Mouse (Mus musculus) cerebellum, adult (tissue): ENCODE measurements around the gene Ngfr.

Experiments used
- ATAC-seq: cut with Nextera tagmentation; 2 replicates; pipeline ENCODE4 v1.9.2; 2017; ENCODE audit warnings: mild to moderate bottlenecking, moderate library complexity, mixed read lengths; ENCODE audit not compliant: insufficient number of reproducible peaks, low FRiP score, low TSS enrichment

The Ngfr gene

DNA sequence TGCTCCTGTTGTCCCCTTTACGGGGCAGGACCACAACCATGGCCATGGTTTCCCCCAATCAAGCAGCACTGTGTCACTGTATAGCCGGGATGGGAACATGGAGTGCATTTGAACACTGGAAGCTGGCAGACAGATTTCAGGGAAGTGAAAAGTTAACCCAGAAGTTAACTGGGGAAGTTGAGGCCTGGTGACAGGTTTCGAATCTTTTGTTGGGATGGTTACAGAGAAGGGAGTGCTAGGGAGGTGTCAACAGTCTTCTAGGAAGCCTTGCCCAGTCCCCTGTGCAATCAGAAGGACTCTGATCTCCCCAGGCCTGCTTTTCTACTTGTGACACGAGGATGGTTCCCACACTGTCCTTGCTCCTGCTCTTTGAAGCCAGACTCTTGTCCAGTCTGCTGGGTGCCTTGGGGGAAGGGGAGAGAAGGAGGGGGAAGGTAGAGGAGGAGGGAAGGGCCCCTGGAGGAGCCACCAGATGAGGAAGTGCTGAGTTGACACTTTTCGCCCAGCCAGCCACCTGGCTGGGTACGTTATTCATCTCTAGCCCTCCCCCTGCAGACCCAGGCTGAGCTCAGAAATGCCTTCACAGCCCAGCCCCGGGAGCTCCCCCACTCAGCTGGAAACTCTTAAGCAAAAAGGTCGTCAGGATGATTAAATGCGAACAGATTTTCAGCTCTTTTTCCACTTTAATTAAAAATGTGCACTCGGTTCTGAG lies 8.1 kb upstream of the Ngfr start:
- no peak for ATAC-seq

DNA sequence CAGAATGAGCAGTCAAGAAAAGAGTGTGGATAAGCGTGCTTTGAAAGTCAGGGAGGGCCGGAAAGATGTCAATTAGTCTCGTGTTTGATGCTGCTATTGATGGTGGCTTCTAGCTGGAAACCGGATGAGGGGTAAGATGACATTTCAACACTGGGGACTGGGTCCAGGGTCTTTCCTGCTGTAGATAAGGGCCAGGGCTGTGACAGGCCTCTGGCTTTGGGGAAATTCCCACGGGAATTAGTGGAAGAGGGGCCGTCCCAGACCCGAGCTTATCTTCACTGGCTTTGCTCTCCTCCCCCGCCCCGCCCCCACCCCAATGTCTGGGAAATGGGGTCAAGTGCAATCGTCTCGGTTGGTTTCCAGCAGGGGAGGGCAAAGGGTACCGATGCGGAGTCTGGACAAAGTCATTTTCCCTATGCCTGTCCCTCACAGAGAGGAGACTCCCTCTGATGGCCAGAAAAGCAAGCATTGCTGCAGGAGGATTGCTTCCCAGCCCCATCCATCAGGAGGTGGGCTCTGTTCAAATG lies 7.2 kb upstream of the Ngfr start:
- no peak for ATAC-seq

DNA sequence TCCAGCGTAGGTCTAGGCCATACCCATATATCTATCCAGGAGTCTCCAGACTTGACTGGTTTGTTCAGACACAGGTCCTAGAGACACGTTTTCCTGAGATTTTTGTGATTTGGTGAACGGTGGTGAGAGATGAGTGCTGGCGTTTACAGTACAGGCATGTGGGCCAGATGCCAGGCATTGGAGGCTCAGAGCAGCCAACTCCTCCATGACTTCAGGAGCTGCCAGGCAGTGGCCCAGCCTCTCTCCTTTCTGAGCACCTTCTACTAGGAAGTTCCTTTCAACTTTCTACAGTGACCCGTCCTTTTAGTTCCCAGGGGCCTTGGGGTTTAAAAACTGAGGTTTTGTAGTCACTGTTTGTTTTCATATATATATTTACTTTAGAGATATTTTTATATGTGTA lies 6.0 kb upstream of the Ngfr start:
- ATAC-seq = no peak

DNA sequence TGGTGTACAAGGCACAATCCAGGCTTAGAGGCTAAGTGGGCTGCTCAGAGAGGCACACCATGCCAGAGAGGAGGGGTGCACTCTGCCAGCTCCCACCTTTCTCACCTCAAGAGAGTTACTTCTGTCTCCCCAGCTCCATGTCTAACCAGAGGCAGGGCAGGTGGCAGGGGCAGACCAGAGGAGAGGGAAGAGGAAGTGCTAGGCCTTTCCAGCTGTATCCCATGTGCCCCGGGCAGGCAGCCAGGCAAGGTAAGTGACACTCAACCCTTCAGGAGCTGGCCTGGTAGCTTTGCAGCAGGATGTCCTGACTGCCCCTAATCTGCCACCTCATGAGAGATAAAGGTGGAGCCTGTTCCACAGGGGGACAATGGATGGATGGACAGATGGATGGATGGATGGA lies 5.2 kb upstream of the Ngfr start:
- ATAC-seq = no peak

DNA sequence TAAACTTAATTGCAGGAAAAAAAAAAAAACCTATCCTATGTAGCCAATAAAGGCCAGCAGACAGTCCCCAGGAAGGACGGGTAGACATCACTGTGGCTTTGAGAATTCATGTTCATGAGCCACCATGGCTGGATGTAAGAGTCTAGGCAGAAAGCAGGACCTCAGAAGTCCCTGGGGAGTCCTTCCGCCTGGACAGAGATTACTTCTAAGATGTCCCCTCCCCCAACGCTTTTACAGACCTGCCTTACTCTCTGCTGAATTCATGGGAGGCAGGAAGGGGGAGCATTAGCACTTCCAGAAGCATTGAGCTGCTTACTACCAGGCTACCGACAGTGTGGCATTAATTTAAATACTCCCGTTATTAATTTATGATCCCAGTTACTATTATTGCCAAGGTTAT lies 1.7 kb upstream of the Ngfr start:
- no peak for ATAC-seq

DNA sequence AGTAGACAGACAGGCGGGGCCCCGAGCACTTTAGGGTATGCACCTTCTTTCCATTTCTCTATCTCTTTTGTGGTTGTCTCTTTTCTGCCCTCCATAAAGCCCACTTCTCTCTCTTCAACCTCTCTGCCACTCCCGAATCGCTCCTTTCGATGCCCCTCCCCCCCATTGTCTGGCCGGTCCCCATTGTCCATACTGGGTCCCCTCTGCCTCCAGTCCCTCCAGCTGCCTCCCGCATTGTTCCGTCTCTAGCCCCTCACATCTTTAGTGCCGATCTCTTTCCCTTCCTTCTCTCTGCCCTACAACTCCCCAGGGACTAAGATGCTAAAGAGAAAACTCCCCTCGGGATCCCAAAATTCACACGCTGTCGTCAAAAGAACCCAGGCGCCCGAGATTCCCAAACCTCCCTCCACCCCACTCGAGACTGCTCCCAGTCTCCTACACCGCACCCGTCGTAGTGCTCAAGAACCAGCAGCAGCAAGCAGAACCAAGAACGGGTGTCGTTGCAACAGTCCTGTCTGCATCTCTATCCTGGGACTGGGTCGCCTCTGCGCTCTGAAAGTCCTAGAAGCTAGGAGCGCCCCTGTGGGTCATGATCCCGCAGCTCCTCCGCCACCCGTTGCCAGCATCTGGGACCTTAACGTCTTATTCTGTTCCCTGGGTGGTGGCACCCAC lies 648 bp downstream of the Ngfr start:
- no peak for ATAC-seq

DNA sequence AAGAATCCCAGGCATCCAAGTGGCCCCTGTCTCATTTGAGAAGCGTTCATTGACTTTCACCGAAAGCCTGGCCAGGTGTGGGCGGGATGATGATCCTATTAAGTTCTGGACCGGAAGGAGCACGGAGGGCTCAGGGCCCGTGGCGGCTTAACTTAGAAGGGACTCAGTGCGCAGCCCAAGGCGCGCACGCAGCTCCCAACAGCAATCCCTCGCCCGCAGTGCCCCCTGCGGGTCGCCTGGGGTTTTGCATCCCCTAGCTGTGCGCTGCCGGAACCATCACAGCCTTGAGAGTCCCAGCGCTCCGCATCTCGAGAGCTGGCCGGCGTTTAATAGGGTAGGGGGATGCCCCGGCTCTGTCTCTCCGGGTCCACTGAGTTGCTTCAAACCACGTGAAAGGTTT lies 1.4 kb downstream of the Ngfr start:
- no peak for ATAC-seq

DNA sequence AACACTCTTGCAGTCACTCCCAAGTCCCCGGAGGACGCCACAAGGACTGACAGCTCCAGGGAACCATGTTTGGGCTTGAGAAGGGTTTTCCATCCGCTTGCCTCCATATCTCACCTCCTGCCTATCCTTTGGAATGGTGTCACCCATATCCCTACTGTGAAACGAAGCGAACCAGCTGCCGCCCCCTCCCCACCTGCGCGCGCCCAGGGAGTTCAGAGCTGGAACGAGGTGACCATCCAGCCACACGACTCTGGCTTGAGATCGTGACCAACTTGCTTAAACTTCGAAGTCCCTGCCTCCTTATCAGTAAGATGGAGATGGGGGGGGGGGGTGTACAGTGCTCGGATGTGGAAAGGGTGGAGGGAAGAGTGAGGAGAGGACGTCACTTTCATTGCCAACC lies 1.9 kb downstream of the Ngfr start:
- no peak for ATAC-seq

DNA sequence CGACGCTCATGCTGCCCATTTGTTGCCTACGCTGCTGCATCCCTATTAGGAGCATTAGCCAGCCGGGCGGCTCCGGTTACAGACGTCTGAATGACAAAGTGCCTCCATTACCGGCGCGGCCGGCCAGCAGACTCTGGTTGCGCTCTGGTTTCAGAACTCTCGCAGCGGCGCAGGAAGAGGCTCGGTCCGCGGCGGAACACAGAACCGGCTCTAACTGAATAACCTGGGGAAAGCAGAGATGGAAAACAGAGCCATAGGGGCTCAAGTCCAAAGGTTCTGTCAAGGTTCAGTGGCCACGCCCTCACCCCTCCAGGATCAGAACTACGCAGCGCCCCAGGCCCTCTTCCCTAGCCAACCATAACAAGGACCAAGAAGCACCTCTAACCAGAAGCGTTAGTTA lies 2.3 kb downstream of the Ngfr start:
- ATAC-seq = no peak

DNA sequence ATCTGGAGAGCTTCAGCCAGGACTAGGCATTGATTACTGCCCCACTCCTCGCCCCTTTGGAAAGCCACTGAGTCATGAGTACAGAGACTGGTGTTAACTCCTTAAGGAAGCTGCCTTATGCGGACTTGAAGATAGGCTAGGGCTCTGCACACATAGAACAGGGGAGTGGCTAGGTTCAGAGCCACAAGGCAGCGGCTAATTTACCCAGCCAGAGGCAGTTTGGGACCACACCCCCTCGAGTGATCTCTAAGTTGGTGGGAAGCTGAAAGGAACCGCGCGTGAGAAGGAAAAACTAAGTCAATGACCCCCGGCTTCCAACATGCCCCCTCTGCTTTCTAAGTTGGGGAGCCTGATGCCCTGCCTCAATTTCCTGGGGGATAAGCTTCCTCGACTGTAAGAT lies 2.9 kb downstream of the Ngfr start:
- ATAC-seq = no peak

DNA sequence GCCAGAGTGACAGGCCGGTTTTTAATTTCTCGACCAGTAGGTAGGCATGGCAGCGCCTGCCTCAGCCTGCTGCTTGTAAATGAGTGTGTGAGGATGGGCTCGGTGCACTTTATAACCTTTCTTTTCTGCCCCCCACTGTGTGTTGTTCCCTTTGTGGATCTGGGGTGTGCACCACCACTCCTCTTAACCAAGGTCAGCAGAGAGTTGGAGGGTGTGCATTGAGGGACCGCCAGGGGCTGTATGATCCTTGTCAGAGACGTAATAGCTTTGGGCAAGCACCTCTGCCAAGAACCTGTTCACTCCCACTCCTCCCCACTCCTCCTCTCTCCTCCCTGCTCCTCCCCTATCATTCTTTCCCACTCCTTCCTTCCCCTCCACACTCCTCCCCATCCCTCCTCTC lies 4.1 kb downstream of the Ngfr start:
- ATAC-seq = no peak

DNA sequence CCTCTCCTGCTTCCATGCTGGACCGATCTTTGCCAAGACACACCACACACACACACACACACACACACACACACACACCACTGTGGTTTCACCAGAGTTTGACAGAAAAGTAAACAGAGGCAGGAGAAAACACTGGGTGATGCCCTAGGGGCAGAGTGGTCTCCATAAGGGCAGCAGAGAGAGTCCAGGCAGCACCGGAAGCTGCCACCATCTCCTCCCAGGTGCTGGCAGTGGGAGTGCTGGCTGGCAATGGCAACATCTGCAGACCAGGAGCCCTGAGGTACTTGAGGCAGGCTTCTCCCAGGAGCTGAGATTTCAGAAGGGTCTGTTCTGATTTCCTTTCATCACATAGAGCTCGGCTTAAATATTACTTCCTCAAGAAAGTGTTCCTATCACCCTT lies 5.3 kb downstream of the Ngfr start:
- no peak for ATAC-seq

DNA sequence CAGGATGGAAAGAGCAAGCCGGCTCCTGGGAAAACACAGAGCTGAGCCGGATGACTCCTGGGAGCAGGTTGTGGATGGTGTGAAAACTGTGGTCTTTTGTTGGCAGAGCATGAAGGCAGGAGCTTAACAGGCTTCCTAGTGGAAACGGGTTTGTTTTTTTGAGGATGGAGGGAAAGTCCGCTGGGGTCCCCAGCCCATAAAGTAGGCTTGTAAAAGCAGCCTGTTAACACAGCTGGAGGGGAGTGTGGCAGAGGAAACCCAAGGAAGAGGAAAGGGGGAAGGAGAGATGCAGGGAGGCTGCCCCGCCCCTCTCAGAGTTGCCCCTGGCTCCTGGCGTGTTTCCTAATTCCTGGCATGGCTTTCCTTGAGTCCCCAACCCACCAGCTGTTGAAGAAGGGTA lies 8.1 kb downstream of the Ngfr start:
- ATAC-seq = no peak

DNA sequence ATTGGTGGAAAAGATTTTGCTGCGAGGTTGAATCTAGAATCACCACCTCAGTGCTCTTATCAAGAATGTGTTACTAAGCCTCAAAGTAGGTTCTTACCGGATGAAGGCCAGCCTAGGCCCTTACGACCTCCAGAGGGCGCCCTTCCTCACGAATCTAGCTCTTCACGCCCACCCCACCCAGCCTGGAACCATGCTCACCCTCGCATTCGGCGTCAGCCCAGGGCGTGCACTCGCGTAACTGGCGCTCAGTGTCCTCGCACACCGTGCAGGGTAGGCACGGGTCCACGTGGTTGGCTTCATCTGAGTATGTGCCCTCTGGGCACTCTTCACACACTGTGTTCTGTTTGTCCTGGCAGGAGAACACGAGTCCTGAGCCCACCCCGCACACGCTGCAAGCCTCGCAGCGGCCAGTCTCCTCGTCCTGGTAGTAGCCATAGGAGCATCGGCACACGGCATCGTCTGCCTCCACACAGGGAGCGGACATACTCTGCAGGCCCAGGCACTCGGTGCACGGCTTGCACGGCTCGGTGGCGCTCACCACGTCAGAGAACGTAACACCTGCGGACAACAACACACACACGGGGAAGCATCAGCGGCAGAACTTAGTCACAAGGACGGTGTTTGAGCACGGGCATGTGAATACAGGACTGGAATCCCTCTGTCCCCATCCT lies 9.6 kb downstream of the Ngfr start:
- ATAC-seq = no peak

DNA sequence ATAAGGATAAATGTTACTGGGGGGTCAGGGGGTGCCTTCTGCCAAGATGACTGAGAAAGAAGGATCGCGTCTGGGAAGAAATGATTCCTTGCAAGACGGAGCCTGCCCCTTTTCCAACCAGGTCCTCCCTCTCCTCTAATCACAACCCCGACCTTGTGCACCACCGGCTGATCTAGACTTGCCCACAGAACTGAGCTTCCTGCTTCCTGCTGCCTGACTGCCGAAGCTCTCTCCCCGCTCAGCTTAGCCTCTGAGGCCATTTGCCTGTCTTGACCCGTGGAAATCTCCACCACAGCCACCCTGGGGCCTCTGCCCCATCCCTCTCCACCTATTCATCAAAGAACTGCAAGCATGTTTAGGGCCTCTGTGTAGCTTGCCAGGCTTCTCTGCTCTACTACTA lies 11.2 kb downstream of the Ngfr start:
- no peak for ATAC-seq

DNA sequence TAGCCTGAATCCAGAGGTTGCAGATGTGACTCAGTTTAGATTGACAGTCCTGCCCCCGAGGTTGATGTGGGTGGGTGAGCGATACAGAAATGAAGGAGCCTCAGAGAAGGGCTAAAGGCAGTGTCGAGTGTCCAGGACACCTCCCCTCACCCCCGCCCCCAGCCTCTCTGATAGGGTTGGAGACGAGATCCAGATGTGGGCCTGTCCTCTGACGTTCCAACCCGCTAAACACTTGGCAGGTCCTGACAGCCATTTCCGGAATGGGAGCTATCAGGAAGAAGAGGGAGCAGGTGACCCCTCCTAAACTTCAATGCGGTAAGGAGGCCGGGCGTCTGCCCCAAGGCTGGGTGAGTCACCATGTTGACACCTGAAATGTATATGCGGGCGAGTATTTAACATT lies 11.7 kb downstream of the Ngfr start:
- ATAC-seq = no peak

DNA sequence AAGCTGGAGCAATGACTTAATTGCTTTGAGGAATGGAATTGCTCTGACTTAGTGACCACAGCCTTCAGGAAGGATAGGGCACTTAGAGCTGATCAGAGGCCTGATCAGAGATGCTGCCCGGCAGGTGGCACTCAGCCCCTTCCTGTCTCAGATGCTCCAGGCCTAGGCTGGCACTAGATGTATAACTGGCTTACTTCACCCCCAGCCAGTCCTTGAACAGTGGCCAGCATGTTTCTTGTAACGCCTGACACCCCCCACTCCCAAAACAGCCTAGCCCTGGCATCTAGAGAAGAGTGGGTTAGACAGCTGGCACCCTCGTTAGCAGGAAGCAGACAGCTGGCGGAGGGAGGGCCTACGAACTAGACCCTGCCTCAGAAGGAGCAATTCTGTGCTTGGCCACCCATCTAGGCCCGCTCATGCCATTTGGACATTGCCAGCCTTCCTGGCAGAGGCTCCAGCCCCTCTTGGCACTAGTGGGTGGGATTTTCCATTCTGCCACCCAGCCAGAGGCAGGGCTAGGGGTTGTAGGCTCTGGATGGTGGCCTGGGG lies 12.7 kb downstream of the Ngfr start:
- no peak for ATAC-seq

DNA sequence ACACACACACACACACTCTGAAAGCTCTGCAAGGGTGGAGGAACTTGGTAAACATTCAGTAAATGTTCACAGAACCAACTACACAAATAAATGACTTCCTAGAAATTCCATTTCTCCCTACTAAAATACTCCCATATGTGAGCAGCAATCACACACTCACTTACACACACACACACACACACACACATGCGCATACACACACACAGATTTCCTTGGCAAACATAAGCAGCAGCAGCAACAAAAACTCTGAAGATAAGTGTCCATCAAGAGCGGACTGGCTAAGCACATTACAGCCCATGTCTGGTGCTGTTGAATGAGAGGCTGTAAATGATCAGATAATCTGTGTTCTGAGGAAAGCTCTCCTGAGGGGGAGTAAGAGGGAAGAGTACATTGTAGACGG lies 15.3 kb downstream of the Ngfr start:
- no peak for ATAC-seq

DNA sequence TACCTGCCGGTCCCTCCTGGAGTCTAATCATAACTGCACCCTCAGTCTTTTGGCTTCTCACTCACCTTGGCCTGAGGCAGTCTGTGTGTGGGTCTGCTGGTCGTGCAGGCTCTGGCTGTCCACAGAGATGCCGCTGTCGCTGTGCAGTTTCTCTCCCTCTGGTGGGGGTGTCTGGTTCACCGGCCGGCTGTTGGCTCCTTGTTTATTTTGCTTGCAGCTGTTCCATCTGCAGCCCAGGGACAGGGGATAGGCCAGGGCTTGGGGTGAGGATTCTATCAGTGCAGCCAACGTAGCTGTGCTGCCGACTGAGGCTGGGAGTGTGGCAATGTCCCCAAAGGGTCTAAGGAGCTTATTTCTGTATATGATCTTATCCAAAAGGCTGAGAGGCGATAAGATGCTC lies 15.8 kb downstream of the Ngfr start:
- no peak for ATAC-seq

DNA sequence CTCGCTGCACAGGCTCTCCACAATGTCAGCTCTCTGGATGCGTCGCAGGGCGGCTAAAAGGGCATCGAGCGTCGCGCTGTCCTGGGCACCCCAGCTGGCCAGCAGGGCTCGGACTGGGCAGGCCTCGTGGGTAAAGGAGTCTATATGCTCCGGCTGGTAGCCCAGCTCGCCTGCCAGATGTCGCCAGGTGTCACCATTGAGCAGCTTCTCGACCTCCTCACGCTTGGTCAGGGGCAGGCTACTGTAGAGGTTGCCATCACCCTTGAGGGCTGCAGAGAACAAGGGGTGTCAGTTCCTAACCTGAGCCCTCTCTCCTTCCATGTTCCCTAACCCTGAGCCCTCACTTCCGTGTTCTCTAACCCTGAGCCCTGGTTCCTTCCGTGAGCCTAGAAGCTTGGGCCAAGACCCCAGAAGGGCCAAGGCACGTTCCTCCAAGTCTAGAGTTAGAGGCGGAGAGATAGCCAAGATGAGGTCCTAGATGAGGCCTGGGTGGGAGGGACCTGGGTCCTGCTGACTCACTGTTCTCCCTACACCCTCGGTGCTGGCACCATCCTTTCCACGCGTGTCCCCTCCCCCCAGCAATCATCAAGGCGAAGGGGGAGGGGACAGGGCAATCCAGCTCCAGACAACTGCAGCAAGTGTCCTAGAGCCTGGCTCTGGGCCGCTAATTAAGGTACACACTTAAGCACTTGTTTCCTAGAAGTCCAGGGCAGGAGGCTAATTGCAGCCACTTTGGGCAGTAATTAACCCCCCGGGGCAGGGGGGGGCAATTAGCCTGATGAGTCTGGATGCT lies 16.5 kb downstream of the Ngfr start:
- ATAC-seq = no peak

DNA sequence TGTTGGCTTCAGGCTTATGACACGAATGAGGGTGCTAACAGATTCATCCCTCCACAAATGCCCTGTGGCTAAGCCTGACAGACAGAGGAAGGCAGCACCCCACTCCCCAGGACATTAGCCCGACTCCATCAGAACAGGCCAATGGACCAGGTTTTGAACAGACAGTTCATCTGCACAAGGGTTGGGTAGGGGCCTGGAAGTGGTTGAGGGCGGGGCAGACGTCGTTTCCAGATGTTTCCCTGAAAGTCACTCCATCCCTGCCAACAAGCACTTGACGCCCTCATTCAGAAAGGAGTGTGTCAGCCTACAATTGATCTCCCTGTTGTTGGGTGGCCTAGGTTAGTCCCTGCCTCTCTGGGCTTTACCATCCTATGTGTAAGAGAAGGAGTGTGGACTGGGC lies 17.6 kb downstream of the Ngfr start:
- no peak for ATAC-seq
